Mouse (Mus musculus) midbrain, embryonic 11.5 days (tissue): ENCODE results near the gene Dync1li2. TPM values are rescaled to one million over a fixed set of nuclear protein-coding genes. Genes with fewer than 3 reads are reported as not detected.

Source experiments
- ATAC-seq: fragments of 200-750 bp; cut with Nextera tagmentation; 2 replicates; pipeline ENCODE4 v1.8.0; 2017; ENCODE audit warnings: moderate TSS enrichment, moderate library complexity; ENCODE audit not compliant: low FRiP score
- DNase-seq: peaks from one replicate; pipeline ENCODE4 v3.0.0; 2015; ENCODE audit warnings: low spot score; ENCODE audit errors: missing footprints
- H3K27ac ChIP-seq: fragments of 300-500 bp; sonication (generic); 2 replicates; pipeline ENCODE4 v1.5.1; 2014; ENCODE audit warnings: low read depth, low read length
- H3K27me3 ChIP-seq: fragments of 300-500 bp; sonication (generic); 2 replicates; pipeline ENCODE4 v1.6.1; 2014; ENCODE audit warnings: mild to moderate bottlenecking, low read length, moderate library complexity, mixed read lengths; ENCODE audit not compliant: control insufficient read depth, insufficient read depth
- H3K36me3 ChIP-seq: fragments of 300-500 bp; sonication (generic); 2 replicates; pipeline ENCODE4 v1.6.1; 2014; ENCODE audit warnings: mild to moderate bottlenecking, low read length, moderate library complexity, mixed read lengths; ENCODE audit not compliant: control insufficient read depth, insufficient read depth
- H3K4me1 ChIP-seq: fragments of 300-500 bp; sonication (generic); 2 replicates; pipeline ENCODE4 v1.6.1; 2014; ENCODE audit warnings: low read length; ENCODE audit not compliant: control insufficient read depth, insufficient read depth
- H3K4me2 ChIP-seq: fragments of 300-500 bp; sonication (generic); 2 replicates; pipeline ENCODE4 v1.6.1; 2014; ENCODE audit warnings: mild to moderate bottlenecking, moderate library complexity
- H3K4me3 ChIP-seq: fragments of 300-500 bp; sonication (generic); 2 replicates; pipeline ENCODE4 v1.5.1; 2014; ENCODE audit warnings: low read depth, low read length
- H3K9ac ChIP-seq: fragments of 300-500 bp; sonication (generic); 2 replicates; pipeline ENCODE4 v1.6.1; 2014; ENCODE audit warnings: low read length
- H3K9me3 ChIP-seq: fragments of 300-500 bp; sonication (generic); 2 replicates; pipeline ENCODE4 v1.6.1; 2016; ENCODE audit warnings: low read length; ENCODE audit not compliant: control insufficient read depth
- WGBS: fragments of 180-500 bp; shearing (Covaris S2); extraction: QIAGEN DNeasy Blood & Tissue Kit; methylation state at CpG from one replicate; pipeline ENCODE4 v1.1.7; 2014; 5-methylcytosine and 5-hydroxymethylcytosine counted together
- polyA plus RNA-seq: library from polyadenylated mRNA; unstranded; fragments of >200 nt; fragmentation: Nextera tagmentation; extraction: Ambion mirVana; gene quantifications from 2 replicates; pipeline ENCODE4 v1.2.1, GENCODE M21; 2014

Dync1li2 gene
- polyA plus RNA-seq, 1 experiment from 2014 or later = 87.6 TPM

GRCm38 (mm10) chr8:104430230-104430629 lies 12.6 kb downstream of the Dync1li2 start:
- DNase-seq = no peak
- no peak overlapping the region for H3K4me2 ChIP-seq
- H3K4me1 ChIP-seq = no peaks in the 10 kb centered on the region
- H3K27me3 ChIP-seq = no peaks in the 10 kb centered on the region
- H3K4me3 ChIP-seq = no peak overlapping the region
- peaks cover 55% of the 10 kb centered on the region for H3K36me3 ChIP-seq
- no peaks in the 10 kb centered on the region for H3K9me3 ChIP-seq
- no peak overlapping the region for H3K9ac ChIP-seq
- ATAC-seq = no peak
- 88% methylated on average over 7 of the region's 7 CpGs for WGBS
- H3K27ac ChIP-seq = no peak overlapping the region

GRCm38 (mm10) chr8:104427703-104428102 lies 15.1 kb downstream of the Dync1li2 start:
- ATAC-seq = no peak

GRCm38 (mm10) chr8:104422313-104422712 lies 20.5 kb downstream of the Dync1li2 start:
- H3K36me3 ChIP-seq = peaks cover 53% of the 10 kb centered on the region
- no peak for ATAC-seq

More at GRCm38 (mm10) chr8:104427703-104428102, 15.1 kb downstream of the Dync1li2 start:
- no peaks in the 10 kb centered on the region for H3K27me3 ChIP-seq
- peaks cover 52% of the 10 kb centered on the region for H3K36me3 ChIP-seq
- no peak overlapping the region for H3K4me3 ChIP-seq
- DNase-seq = no peak
- H3K9me3 ChIP-seq = no peaks in the 10 kb centered on the region
- H3K4me2 ChIP-seq = no peak overlapping the region
- no peak overlapping the region for H3K9ac ChIP-seq
- 95% methylated on average over 13 of the region's 13 CpGs for WGBS
- no peaks in the 10 kb centered on the region for H3K4me1 ChIP-seq
- no peak overlapping the region for H3K27ac ChIP-seq

GRCm38 (mm10) chr8:104416022-104416421 lies 26.8 kb downstream of the Dync1li2 start:
- H3K4me2 ChIP-seq = no peak overlapping the region
- no peak overlapping the region for H3K9ac ChIP-seq
- 85% methylated on average over 6 of the region's 6 CpGs for WGBS
- H3K36me3 ChIP-seq = peaks cover 18% of the 10 kb centered on the region
- H3K4me3 ChIP-seq = no peak overlapping the region
- no peak for DNase-seq
- no peak overlapping the region for H3K27ac ChIP-seq
- no peaks in the 10 kb centered on the region for H3K4me1 ChIP-seq
- H3K27me3 ChIP-seq = no peaks in the 10 kb centered on the region
- no peaks in the 10 kb centered on the region for H3K9me3 ChIP-seq
- ATAC-seq = no peak

More at GRCm38 (mm10) chr8:104422313-104422712, 20.5 kb downstream of the Dync1li2 start:
- Histone ChIP-seq H3K9ac (no peak overlapping the region), H3K27ac (no peak overlapping the region), H3K4me2 (no peak overlapping the region), H3K4me1 (no peaks in the 10 kb centered on the region), H3K27me3 (no peaks in the 10 kb centered on the region), H3K9me3 (no peaks in the 10 kb centered on the region), H3K4me3 (no peak overlapping the region)
- no peak for DNase-seq
- WGBS = 91% methylated on average over 6 of the region's 6 CpGs

GRCm38 (mm10) chr8:104414204-104414603 lies 28.6 kb downstream of the Dync1li2 start:
- WGBS = 54% methylated on average over 3 of the region's 3 CpGs
- H3K4me3 ChIP-seq = no peak overlapping the region
- 0 out of 2 replicates have a peak, but pooled peaks have one; percentile 23 for ATAC-seq
- no peaks in the 10 kb centered on the region for H3K27me3 ChIP-seq
- H3K4me1 ChIP-seq = no peaks in the 10 kb centered on the region
- H3K27ac ChIP-seq = no peak overlapping the region
- no peaks in the 10 kb centered on the region for H3K9me3 ChIP-seq
- H3K36me3 ChIP-seq = peaks cover 12% of the 10 kb centered on the region
- H3K9ac ChIP-seq = no peak overlapping the region
- no peak overlapping the region for H3K4me2 ChIP-seq
- DNase-seq = no peak

GRCm38 (mm10) chr8:104413770-104414169 lies 29.1 kb downstream of the Dync1li2 start:
- H3K4me3 ChIP-seq = no peak overlapping the region
- H3K9ac ChIP-seq = no peak overlapping the region
- ATAC-seq = peak; percentile 35; the same call in 1 of the 2 replicates
- H3K27me3 ChIP-seq = no peaks in the 10 kb centered on the region
- WGBS = 82% methylated on average over 4 of the region's 4 CpGs
- H3K9me3 ChIP-seq = no peaks in the 10 kb centered on the region
- no peaks in the 10 kb centered on the region for H3K4me1 ChIP-seq
- no peak overlapping the region for H3K4me2 ChIP-seq
- no peak overlapping the region for H3K27ac ChIP-seq
- DNase-seq = no peak
- peaks cover 9% of the 10 kb centered on the region for H3K36me3 ChIP-seq

- Histone ChIP-seq H3K4me1 (no peaks in the 10 kb centered on the region), H3K9me3 (no peaks in the 10 kb centered on the region), H3K4me2 (no peak overlapping the region), H3K4me3 (no peak overlapping the region), H3K27me3 (no peaks in the 10 kb centered on the region), H3K9ac (no peak overlapping the region), H3K36me3 (peaks cover 8% of the 10 kb centered on the region), H3K27ac (no peak overlapping the region)
- 79% methylated on average over 7 of the region's 7 CpGs for WGBS
- ATAC-seq (no peak), DNase-seq (no peak)
Measured at GRCm38 (mm10) chr8:104412805-104413532, 29.9 kb downstream of the Dync1li2 start.

- Histone ChIP-seq H3K4me1 (no peaks in the 10 kb centered on the region), H3K27me3 (no peaks in the 10 kb centered on the region), H3K9ac (no peak overlapping the region), H3K4me3 (no peak overlapping the region), H3K27ac (no peak overlapping the region), H3K4me2 (no peak overlapping the region), H3K9me3 (no peaks in the 10 kb centered on the region), H3K36me3 (no peaks in the 10 kb centered on the region)
- no peak for ATAC-seq
- DNase-seq = no peak
- 88% methylated on average over 3 of the region's 3 CpGs for WGBS
Measured at GRCm38 (mm10) chr8:104411972-104412371, 30.9 kb downstream of the Dync1li2 start.

- WGBS = 89% methylated on average over 3 of the region's 3 CpGs
Measured at GRCm38 (mm10) chr8:104411468-104411867, 31.4 kb downstream of the Dync1li2 start.

More at GRCm38 (mm10) chr8:104411468-104411867, 31.4 kb downstream of the Dync1li2 start:
- Histone ChIP-seq H3K27me3 (no peaks in the 10 kb centered on the region), H3K27ac (no peak overlapping the region), H3K9me3 (no peaks in the 10 kb centered on the region), H3K4me2 (no peak overlapping the region), H3K9ac (no peak overlapping the region), H3K36me3 (no peaks in the 10 kb centered on the region), H3K4me3 (no peak overlapping the region), H3K4me1 (no peaks in the 10 kb centered on the region)
- no peak for ATAC-seq
- no peak for DNase-seq
